Mouse (Mus musculus): ENCODE data around the gene Trim44. TPM values are rescaled to one million over a fixed set of nuclear protein-coding genes. Genes with fewer than 3 reads are reported as not detected.

The Trim44 gene
- polyA plus RNA-seq (2015; fragmentation: Nextera tagmentation; extraction: Ambion mirVana): 57.1 and 59.6 TPM in 2 replicates

- WGBS: 23% methylated on average over 14 of the region's 14 CpGs
- peak; percentile 51; the same call in 1 of the 2 replicates for ATAC-seq
- no peak within 1 kb of the TSS for H3K27ac ChIP-seq (ENCODE audit: low read length)
These were observed at the start of gene Trim44 for GRCm38 (mm10) chr2:102407363-102408184. TSS of gene Trim44 (minus strand) at chr2:102407828.

GRCm38 (mm10) chr2:102455126-102455525 is 47.5 kb upstream of the Trim44 start:
- no peak for ATAC-seq
- Histone ChIP-seq H3K4me2 (ENCODE audit: low read length) (no peak overlapping the region), H3K4me3 (ENCODE audit: low read depth, low read length) (no peak overlapping the region), H3K9ac (ENCODE audit: low read depth, low read length) (no peak overlapping the region), H3K36me3 (ENCODE audit: control insufficient read depth, insufficient read depth, low read length) (no peaks in the 10 kb centered on the region), H3K27me3 (ENCODE audit: control insufficient read depth, insufficient read depth, low read depth, low read length) (no peaks in the 10 kb centered on the region), H3K4me1 (ENCODE audit: control insufficient read depth, insufficient read depth, low read length) (peaks cover 11% of the 10 kb centered on the region; the same call in 1 of the 2 replicates), H3K27ac (ENCODE audit: low read length) (no peak overlapping the region), H3K9me3 (replicated peaks; ENCODE audit: control insufficient read depth, low read length, poor library complexity, severe bottlenecking) (no peaks in the 10 kb centered on the region)
- WGBS: 81% methylated on average over 1 of the region's 1 CpGs

More at GRCm38 (mm10) chr2:102407363-102408184, at the start of gene Trim44:
- Histone ChIP-seq H3K4me3 (ENCODE audit: low read depth, low read length) (no peak within 1 kb of the TSS), H3K4me2 (ENCODE audit: low read length) (peak within 1 kb of the TSS; percentile 31), H3K4me1 (ENCODE audit: control insufficient read depth, insufficient read depth, low read length) (peaks cover 12% of the 10 kb centered on the region), H3K9me3 (replicated peaks; ENCODE audit: control insufficient read depth, low read length, poor library complexity, severe bottlenecking) (no peaks in the 10 kb centered on the region), H3K9ac (ENCODE audit: low read depth, low read length) (no peak within 1 kb of the TSS), H3K36me3 (ENCODE audit: control insufficient read depth, insufficient read depth, low read length) (no peaks in the 10 kb centered on the region), H3K27me3 (ENCODE audit: control insufficient read depth, insufficient read depth, low read depth, low read length) (no peaks in the 10 kb centered on the region)

- no peaks in the 10 kb centered on the region for H3K36me3 ChIP-seq (ENCODE audit: control insufficient read depth, insufficient read depth, low read length)
- ATAC-seq: no peak
- no peak overlapping the region for H3K4me2 ChIP-seq (ENCODE audit: low read length)
- H3K27me3 ChIP-seq (ENCODE audit: control insufficient read depth, insufficient read depth, low read depth, low read length): no peaks in the 10 kb centered on the region
- no peak overlapping the region for H3K9ac ChIP-seq (ENCODE audit: low read depth, low read length)
- H3K27ac ChIP-seq (ENCODE audit: low read length): no peak overlapping the region
- H3K9me3 ChIP-seq (replicated peaks; ENCODE audit: control insufficient read depth, low read length, poor library complexity, severe bottlenecking): no peaks in the 10 kb centered on the region
- H3K4me3 ChIP-seq (ENCODE audit: low read depth, low read length): no peak overlapping the region
- peaks cover 17% of the 10 kb centered on the region for H3K4me1 ChIP-seq (ENCODE audit: control insufficient read depth, insufficient read depth, low read length)
- 35% methylated on average over 3 of the region's 3 CpGs for WGBS
These were observed 45.8 kb upstream of the Trim44 start for GRCm38 (mm10) chr2:102453447-102453846.

GRCm38 (mm10) chr2:102451671-102452549 is 44.3 kb upstream of the Trim44 start, which contains the start of gene Fjx1:
TSS of gene Fjx1 (minus strand) at chr2:102452499.
- Histone ChIP-seq H3K27ac (ENCODE audit: low read length) (peak within 1 kb of the TSS; percentile 94), H3K4me3 (ENCODE audit: low read depth, low read length) (peak within 1 kb of the TSS; percentile 92), H3K9me3 (replicated peaks; ENCODE audit: control insufficient read depth, low read length, poor library complexity, severe bottlenecking) (no peaks in the 10 kb centered on the region), H3K4me2 (ENCODE audit: low read length) (peak within 1 kb of the TSS; percentile 85), H3K4me1 (ENCODE audit: control insufficient read depth, insufficient read depth, low read length) (peaks cover 20% of the 10 kb centered on the region), H3K27me3 (ENCODE audit: control insufficient read depth, insufficient read depth, low read depth, low read length) (no peaks in the 10 kb centered on the region), H3K36me3 (ENCODE audit: control insufficient read depth, insufficient read depth, low read length) (peaks cover 3% of the 10 kb centered on the region; the same call in 1 of the 2 replicates), H3K9ac (ENCODE audit: low read depth, low read length) (peak within 1 kb of the TSS; percentile 98)
- peak; percentile 75 for ATAC-seq
- 2% methylated on average over 39 of the region's 49 CpGs for WGBS

- Histone ChIP-seq H3K9me3 (replicated peaks; ENCODE audit: control insufficient read depth, low read length, poor library complexity, severe bottlenecking) (no peaks in the 10 kb centered on the region), H3K4me3 (ENCODE audit: low read depth, low read length) (peak overlapping the region; percentile 92), H3K36me3 (ENCODE audit: control insufficient read depth, insufficient read depth, low read length) (peaks cover 4% of the 10 kb centered on the region; the same call in 1 of the 2 replicates), H3K4me2 (ENCODE audit: low read length) (peak overlapping the region; percentile 85), H3K27me3 (ENCODE audit: control insufficient read depth, insufficient read depth, low read depth, low read length) (no peaks in the 10 kb centered on the region), H3K4me1 (ENCODE audit: control insufficient read depth, insufficient read depth, low read length) (peaks cover 20% of the 10 kb centered on the region), H3K9ac (ENCODE audit: low read depth, low read length) (peak overlapping the region; percentile 98), H3K27ac (ENCODE audit: low read length) (peak overlapping the region; percentile 94)
- under 1% methylated on average over 104 of the region's 109 CpGs for WGBS
- peak; percentile 66 for ATAC-seq
These were observed 43.4 kb upstream of the Trim44 start for GRCm38 (mm10) chr2:102450761-102451670.

- H3K9me3 ChIP-seq (replicated peaks; ENCODE audit: control insufficient read depth, low read length, poor library complexity, severe bottlenecking): no peaks in the 10 kb centered on the region
- peak overlapping the region; percentile 98 for H3K9ac ChIP-seq (ENCODE audit: low read depth, low read length)
- peak overlapping the region; percentile 94 for H3K27ac ChIP-seq (ENCODE audit: low read length)
- under 1% methylated on average over 43 of the region's 43 CpGs for WGBS
- H3K4me3 ChIP-seq (ENCODE audit: low read depth, low read length): peak overlapping the region; percentile 92
- peaks cover 20% of the 10 kb centered on the region for H3K4me1 ChIP-seq (ENCODE audit: control insufficient read depth, insufficient read depth, low read length)
- peak; percentile 37 for ATAC-seq
- H3K27me3 ChIP-seq (ENCODE audit: control insufficient read depth, insufficient read depth, low read depth, low read length): no peaks in the 10 kb centered on the region
- peaks cover 4% of the 10 kb centered on the region; the same call in 1 of the 2 replicates for H3K36me3 ChIP-seq (ENCODE audit: control insufficient read depth, insufficient read depth, low read length)
- H3K4me2 ChIP-seq (ENCODE audit: low read length): peak overlapping the region; percentile 85
These were observed 42.7 kb upstream of the Trim44 start for GRCm38 (mm10) chr2:102450248-102450760.

- H3K4me3 ChIP-seq (ENCODE audit: low read depth, low read length): peak overlapping the region; percentile 92
- peak overlapping the region; percentile 94 for H3K27ac ChIP-seq (ENCODE audit: low read length)
- H3K36me3 ChIP-seq (ENCODE audit: control insufficient read depth, insufficient read depth, low read length): peaks cover 4% of the 10 kb centered on the region; the same call in 1 of the 2 replicates
- peak overlapping the region; percentile 98 for H3K9ac ChIP-seq (ENCODE audit: low read depth, low read length)
- peak overlapping the region; percentile 85 for H3K4me2 ChIP-seq (ENCODE audit: low read length)
- H3K4me1 ChIP-seq (ENCODE audit: control insufficient read depth, insufficient read depth, low read length): peaks cover 20% of the 10 kb centered on the region
- 0 out of 2 replicates have a peak, but pooled peaks have one; percentile 12 for ATAC-seq
- under 1% methylated on average over 17 of the region's 17 CpGs for WGBS
- H3K27me3 ChIP-seq (ENCODE audit: control insufficient read depth, insufficient read depth, low read depth, low read length): no peaks in the 10 kb centered on the region
- no peaks in the 10 kb centered on the region for H3K9me3 ChIP-seq (replicated peaks; ENCODE audit: control insufficient read depth, low read length, poor library complexity, severe bottlenecking)
These were observed 42.1 kb upstream of the Trim44 start for GRCm38 (mm10) chr2:102449630-102450247.

All from midbrain, embryonic 16.5 days (tissue).